Mouse (Mus musculus): ENCODE measurements around the gene Casq1.

DNA sequence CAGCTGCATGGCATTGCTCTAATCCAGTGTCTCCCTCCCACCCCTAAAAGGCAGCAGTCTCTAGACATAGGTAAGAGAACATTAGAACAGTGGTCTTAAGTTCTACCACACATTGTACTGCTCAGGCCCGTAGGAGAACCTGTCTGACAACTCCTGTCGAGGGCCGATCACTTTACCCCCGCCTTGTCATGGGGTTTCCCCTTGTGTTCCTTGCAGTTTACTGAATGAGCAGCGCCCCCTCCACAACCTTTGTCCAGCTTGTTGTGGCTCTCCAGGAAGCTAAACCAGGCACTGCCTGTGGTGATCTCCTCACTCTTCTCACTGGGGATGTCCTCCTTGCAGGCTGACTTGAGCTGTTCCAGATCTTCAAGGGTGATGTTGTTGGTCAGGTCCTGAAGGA is 19.5 kb downstream of the Casq1 start:
- no peak for TF ChIP-seq NANOG (IDR thresholded peaks at IDR 0.05; ENCODE audit: borderline replicate concordance, low read length)
- no peak for TF ChIP-seq CTCF (conservative IDR thresholded peaks at IDR 0.05; ENCODE audit: low read length)

Measured in E14TG2a.4 (cell line).